Mouse (Mus musculus) forebrain, embryonic 13.5 days (tissue): ENCODE data around the gene Abcc4. TPM values are rescaled to one million over a fixed set of nuclear protein-coding genes. Genes with fewer than 3 reads are reported as not detected.

ENCODE experiments used
- ATAC-seq: fragments of 200-750 bp; cut with Nextera tagmentation; 2 replicates; pipeline ENCODE4 v1.8.0; 2017
- H3K27ac ChIP-seq: fragments of 300-500 bp; sonication (generic); 2 replicates; pipeline ENCODE4 v1.5.1; 2015; ENCODE audit warnings: inconsistent platforms, mild to moderate bottlenecking, moderate library complexity
- H3K27me3 ChIP-seq: fragments of 300-500 bp; sonication (generic); 2 replicates; pipeline ENCODE4 v1.6.1; 2015; ENCODE audit warnings: mild to moderate bottlenecking, inconsistent platforms
- H3K36me3 ChIP-seq: fragments of 300-500 bp; sonication (generic); 2 replicates; pipeline ENCODE4 v1.6.1; 2015; ENCODE audit warnings: mild to moderate bottlenecking, inconsistent platforms; ENCODE audit not compliant: poor library complexity, severe bottlenecking
- H3K4me1 ChIP-seq: fragments of 300-500 bp; sonication (generic); 2 replicates; pipeline ENCODE4 v1.6.1; 2015; ENCODE audit warnings: inconsistent platforms
- H3K4me2 ChIP-seq: fragments of 300-500 bp; sonication (generic); 2 replicates; pipeline ENCODE4 v1.6.1; 2015; ENCODE audit warnings: inconsistent platforms, mild to moderate bottlenecking, moderate library complexity
- H3K4me3 ChIP-seq: fragments of 300-500 bp; sonication (generic); 2 replicates; pipeline ENCODE4 v1.5.1; 2015; ENCODE audit warnings: mild to moderate bottlenecking, inconsistent platforms
- H3K9ac ChIP-seq: fragments of 300-500 bp; sonication (generic); 2 replicates; pipeline ENCODE4 v1.6.1; 2015; ENCODE audit warnings: mild to moderate bottlenecking, inconsistent platforms
- H3K9me3 ChIP-seq: fragments of 300-500 bp; sonication (generic); replicated peaks from 2 replicates; pipeline ENCODE4 v1.6.1; 2016; ENCODE audit warnings: inconsistent platforms
- WGBS: fragments of 180-500 bp; shearing (Covaris S2); methylation state at CpG from one replicate; pipeline ENCODE4 v1.1.7; 2015; 5-methylcytosine and 5-hydroxymethylcytosine counted together
- polyA plus RNA-seq: library from polyadenylated mRNA; unstranded; fragments of >200 nt; fragmentation: Nextera tagmentation; extraction: Ambion mirVana; gene quantifications from 2 replicates; pipeline ENCODE4 v1.2.1, GENCODE M21; 2015

Abcc4 gene
- polyA plus RNA-seq, 1 experiment from 2014 or later, result 1.2 TPM

DNA sequence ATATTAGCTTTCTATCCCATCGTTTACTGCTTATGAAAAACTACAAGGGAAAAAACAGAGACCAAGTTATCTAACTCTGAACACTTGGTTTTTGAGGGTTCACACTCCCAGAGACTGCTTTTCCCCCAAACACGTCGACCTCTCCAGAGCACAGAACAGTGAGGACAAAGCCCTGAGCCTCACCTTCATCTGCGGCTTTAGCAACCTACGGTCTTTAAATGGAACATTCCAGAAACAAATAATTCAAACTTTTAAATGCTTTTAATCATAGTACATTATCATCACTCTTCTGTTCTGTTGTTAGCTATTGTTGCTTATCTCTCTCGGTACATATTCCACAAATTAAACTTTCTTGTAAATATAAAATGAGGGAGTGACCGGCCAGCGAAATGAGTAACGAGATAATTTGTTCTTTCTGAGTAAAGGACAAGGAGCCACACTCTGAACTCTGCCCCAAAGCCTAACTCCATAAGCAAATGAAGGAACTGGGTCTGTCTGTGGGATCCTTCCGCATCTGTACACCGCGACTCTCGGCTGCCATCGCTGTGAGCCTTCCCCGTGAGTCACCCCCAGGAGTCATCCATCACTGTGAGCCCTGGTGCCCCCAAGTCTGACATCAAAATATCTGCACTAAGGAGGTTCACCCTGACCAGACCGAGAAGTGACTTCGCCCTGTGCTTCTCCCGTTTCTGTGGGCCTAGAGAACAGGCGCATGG lies 126.8 kb downstream of the Abcc4 start:
- no peaks in the 10 kb centered on the region for H3K27me3 ChIP-seq
- H3K4me2 ChIP-seq, result no peak overlapping the region
- H3K9ac ChIP-seq, result no peak overlapping the region

DNA sequence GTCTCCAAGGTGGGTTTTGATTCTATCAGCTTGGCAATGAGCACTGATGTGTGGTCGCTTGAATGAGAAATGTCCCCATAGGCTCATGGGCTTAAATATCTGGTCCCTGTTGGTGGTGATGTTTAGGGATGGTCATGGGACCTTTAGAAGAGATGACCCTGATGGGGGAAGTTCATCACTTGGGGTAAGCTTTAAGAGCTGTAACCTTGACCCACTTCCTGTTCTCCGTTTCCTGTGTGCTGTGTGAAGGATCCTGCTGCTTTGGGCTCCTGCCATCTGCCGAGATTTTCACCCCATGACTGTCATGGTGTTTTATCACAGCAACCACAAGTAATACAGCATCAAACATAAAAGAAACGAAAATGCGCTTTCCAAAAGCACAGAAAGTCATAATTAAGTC lies 128.1 kb downstream of the Abcc4 start:
- H3K27me3 ChIP-seq, result no peaks in the 10 kb centered on the region
- no peak overlapping the region for H3K9ac ChIP-seq
- no peaks in the 10 kb centered on the region for H3K9me3 ChIP-seq
- no peak overlapping the region for H3K4me3 ChIP-seq
- no peaks in the 10 kb centered on the region for H3K4me1 ChIP-seq
- no peaks in the 10 kb centered on the region for H3K36me3 ChIP-seq
- no peak overlapping the region for H3K4me2 ChIP-seq
- 92% methylated on average over 5 of the region's 5 CpGs for WGBS
- no peak for ATAC-seq
- no peak overlapping the region for H3K27ac ChIP-seq

More for the DNA sequence above, 126.8 kb downstream of the Abcc4 start:
- Histone ChIP-seq H3K4me1 (no peaks in the 10 kb centered on the region), H3K27ac (no peak overlapping the region), H3K36me3 (no peaks in the 10 kb centered on the region), H3K4me3 (no peak overlapping the region), H3K9me3 (no peaks in the 10 kb centered on the region)
- WGBS, result 93% methylated on average over 19 of the region's 19 CpGs
- no peak for ATAC-seq

DNA sequence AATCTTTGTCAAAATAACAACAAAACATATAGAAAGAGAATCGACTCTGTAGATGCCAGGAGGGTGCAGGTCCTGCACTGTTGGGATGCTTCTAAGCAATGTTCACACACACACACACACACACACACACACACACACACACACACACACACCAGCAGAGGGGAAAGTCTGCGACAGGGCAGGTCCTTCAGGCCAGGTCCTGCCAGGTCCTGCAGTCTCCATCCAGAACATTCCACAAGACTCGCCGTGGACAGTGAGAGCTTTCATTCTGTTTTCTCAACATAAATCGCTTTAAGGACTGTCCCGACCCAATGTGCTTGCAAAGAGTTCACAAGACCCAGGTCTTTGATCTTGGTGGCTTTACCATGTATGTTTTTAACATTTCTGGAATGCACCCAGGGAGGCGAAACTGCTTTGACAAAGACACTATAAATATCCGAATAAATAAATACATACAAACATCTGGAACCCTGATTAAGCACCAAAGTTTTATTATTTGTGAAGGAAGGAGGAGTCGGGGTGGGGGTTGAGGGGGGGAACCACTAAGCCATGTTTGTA lies 133.3 kb downstream of the Abcc4 start:
- 85% methylated on average over 9 of the region's 9 CpGs for WGBS
- no peak overlapping the region for H3K4me3 ChIP-seq
- no peak for ATAC-seq
- H3K27ac ChIP-seq, result no peak overlapping the region
- 0 out of 2 replicates have a peak, but pooled peaks cover 4% of the 10 kb centered on the region for H3K27me3 ChIP-seq
- H3K36me3 ChIP-seq, result no peaks in the 10 kb centered on the region
- no peak overlapping the region for H3K4me2 ChIP-seq
- no peak overlapping the region for H3K9ac ChIP-seq
- no peaks in the 10 kb centered on the region for H3K4me1 ChIP-seq
- no peaks in the 10 kb centered on the region for H3K9me3 ChIP-seq

DNA sequence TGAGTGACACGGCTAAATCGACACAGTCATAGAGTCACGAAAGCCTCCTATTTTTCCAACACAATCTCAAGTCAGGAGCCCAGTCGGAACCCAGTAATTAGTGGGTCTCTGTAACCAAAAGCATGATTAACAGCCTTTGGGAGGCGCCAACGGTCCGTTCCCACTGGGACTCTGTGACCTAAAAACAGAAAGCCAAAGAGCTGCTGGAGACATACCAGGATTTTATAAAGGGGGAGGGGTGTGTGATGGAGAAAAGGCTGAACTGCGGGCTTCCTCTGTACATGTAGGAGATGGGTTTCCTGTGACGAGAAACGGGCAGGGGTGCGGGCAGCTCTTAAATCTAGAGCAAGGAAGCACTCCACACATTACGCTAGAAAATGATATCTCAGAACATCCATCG lies 136.4 kb downstream of the Abcc4 start:
- ATAC-seq, result no peak
- 85% methylated on average over 13 of the region's 13 CpGs for WGBS
- H3K27ac ChIP-seq, result no peak overlapping the region
- H3K9me3 ChIP-seq, result no peaks in the 10 kb centered on the region
- H3K4me3 ChIP-seq, result no peak overlapping the region
- peaks cover 10% of the 10 kb centered on the region; the same call in 1 of the 2 replicates for H3K27me3 ChIP-seq
- H3K36me3 ChIP-seq, result no peaks in the 10 kb centered on the region
- H3K4me2 ChIP-seq, result no peak overlapping the region
- peaks cover 18% of the 10 kb centered on the region for H3K4me1 ChIP-seq
- no peak overlapping the region for H3K9ac ChIP-seq

DNA sequence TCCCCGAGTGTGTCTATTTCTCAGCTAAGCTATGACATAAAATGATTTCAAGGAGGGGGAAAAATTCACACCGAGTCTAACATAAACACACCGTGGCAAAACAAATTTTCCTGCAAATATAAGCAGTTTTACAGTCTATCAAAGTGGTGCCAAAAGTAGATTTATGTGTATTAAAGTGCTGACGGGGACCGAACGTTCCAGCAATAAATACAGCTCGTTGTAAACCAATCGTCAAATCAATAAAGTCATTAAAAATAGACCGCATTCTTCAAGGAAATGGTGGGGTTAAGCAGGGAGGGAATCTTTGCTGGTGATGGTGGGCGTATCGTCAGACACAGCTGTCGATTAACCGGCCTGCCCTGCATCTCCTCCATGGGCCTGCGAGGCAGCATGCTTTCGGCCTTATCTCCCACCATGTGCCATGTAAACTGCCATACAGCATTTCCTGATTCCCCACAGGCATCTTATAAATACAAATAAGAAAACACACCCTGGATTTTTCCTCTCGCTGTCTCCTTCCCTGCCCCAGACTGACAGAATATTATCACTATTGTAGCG lies 137.8 kb downstream of the Abcc4 start:
- no peaks in the 10 kb centered on the region for H3K36me3 ChIP-seq
- no peaks in the 10 kb centered on the region for H3K9me3 ChIP-seq
- no peak overlapping the region for H3K27ac ChIP-seq
- peaks cover 18% of the 10 kb centered on the region; the same call in 1 of the 2 replicates for H3K27me3 ChIP-seq
- no peak for ATAC-seq
- 74% methylated on average over 17 of the region's 17 CpGs for WGBS
- no peak overlapping the region for H3K9ac ChIP-seq
- peaks cover 18% of the 10 kb centered on the region for H3K4me1 ChIP-seq
- no peak overlapping the region for H3K4me2 ChIP-seq
- no peak overlapping the region for H3K4me3 ChIP-seq

DNA sequence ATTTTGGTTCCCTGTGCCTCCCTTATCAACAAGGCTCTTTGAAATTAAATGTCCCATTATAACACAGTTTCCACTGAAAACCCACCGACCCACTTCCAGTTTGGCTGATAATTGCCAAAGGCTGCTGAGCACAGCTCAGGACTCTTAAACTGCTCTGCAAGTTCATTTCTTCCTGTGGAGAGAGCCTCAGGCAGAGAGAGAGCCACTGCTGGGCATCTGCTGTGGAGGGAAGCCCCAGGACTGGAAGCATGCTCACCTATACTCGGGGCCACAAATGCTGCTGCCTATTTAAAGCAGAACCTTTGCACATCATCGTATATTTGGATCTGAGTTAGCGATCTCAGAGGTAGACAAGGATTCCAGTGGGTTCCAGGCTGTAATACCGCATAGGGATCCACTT lies 139.2 kb downstream of the Abcc4 start:
- H3K9ac ChIP-seq, result no peak overlapping the region
- WGBS, result 66% methylated on average over 5 of the region's 5 CpGs
- H3K4me1 ChIP-seq, result peaks cover 18% of the 10 kb centered on the region
- no peaks in the 10 kb centered on the region for H3K36me3 ChIP-seq
- peaks cover 18% of the 10 kb centered on the region; the same call in 1 of the 2 replicates for H3K27me3 ChIP-seq
- H3K9me3 ChIP-seq, result no peaks in the 10 kb centered on the region
- peak overlapping the region; percentile 40 for H3K4me2 ChIP-seq
- peak; percentile 37; the same call in 1 of the 2 replicates for ATAC-seq
- H3K27ac ChIP-seq, result peak overlapping the region; percentile 52
- no peak overlapping the region for H3K4me3 ChIP-seq

DNA sequence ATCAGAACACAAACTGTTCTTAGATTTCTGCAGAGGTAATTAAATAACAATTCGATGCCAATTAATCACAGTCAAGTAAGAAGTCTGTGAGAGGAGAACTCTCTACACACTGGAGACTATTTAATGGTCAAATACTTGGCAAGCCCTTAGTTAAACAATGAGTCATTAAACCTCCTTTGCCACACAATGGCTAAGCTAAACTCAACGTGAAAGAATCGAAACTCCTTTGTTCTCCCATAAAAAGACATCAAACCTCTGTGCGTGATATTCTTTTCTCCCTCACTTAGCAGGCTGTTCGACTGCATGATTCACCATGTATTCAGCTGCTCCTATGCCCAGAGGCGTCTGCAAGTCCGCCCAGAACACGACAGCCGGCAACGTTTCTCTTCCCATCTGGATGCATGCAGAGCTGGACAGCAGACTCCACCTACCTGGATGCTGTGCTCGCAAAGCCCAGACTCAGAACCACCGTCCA lies 139.8 kb downstream of the Abcc4 start:
- Histone ChIP-seq H3K27me3 (peaks cover 16% of the 10 kb centered on the region; the same call in 1 of the 2 replicates), H3K36me3 (no peaks in the 10 kb centered on the region), H3K4me3 (no peak overlapping the region), H3K4me1 (peaks cover 18% of the 10 kb centered on the region), H3K27ac (peak overlapping the region; percentile 52), H3K4me2 (peak overlapping the region; percentile 40), H3K9ac (no peak overlapping the region), H3K9me3 (no peaks in the 10 kb centered on the region)
- peak; percentile 89 for ATAC-seq
- WGBS, result 6% methylated on average over 12 of the region's 12 CpGs

DNA sequence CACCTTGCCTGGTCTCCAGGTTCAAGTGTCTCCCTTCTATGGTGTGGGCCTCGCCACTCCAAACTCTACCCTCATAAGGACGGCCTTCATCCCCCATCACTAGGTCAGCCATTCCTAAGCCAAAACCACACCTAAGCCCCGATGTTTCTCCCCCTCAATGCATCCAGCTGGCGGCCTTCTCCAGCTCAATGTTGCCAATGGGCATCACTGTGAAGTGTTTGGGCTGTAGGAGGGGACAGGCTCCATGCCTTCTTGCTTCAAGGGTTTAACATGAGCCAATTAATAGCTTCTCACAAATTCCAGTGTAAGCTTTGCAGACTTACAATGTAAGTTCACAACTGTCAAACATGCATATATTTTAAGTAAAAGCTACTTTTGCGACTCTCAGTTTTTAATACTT lies 140.3 kb downstream of the Abcc4 start:
- Histone ChIP-seq H3K27me3 (peaks cover 14% of the 10 kb centered on the region; the same call in 1 of the 2 replicates), H3K36me3 (no peaks in the 10 kb centered on the region), H3K9me3 (no peaks in the 10 kb centered on the region), H3K27ac (peak overlapping the region; percentile 2; the same call in 1 of the 2 replicates), H3K4me1 (peaks cover 18% of the 10 kb centered on the region), H3K4me2 (no peak overlapping the region), H3K4me3 (no peak overlapping the region), H3K9ac (no peak overlapping the region)
- WGBS, result 76% methylated on average over 5 of the region's 5 CpGs
- ATAC-seq, result peak; percentile 28; the same call in 1 of the 2 replicates

DNA sequence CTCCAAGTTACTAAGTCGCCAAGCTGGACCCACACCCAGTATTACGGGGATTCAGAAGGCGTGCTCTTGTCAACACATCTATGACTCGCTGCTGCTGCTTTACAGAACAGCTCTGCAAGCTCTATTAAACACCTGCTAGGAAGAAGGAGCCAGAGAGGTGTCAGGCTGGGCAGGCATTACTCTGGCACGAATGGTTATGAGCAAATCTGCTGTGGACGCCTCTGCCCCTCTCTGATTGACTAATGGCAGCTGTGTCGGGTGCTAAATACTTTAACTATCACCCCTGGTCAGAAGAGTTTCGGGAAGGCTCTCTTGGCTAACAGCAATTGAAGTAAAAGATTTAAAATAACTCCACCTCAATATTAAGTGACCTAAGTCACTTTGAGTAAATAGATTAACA lies 142.4 kb downstream of the Abcc4 start:
- Histone ChIP-seq H3K27me3 (peaks cover 14% of the 10 kb centered on the region; the same call in 1 of the 2 replicates), H3K9ac (no peak overlapping the region), H3K4me3 (no peak overlapping the region), H3K36me3 (no peaks in the 10 kb centered on the region), H3K9me3 (no peaks in the 10 kb centered on the region), H3K27ac (no peak overlapping the region), H3K4me2 (no peak overlapping the region), H3K4me1 (peaks cover 18% of the 10 kb centered on the region)
- 84% methylated on average over 8 of the region's 8 CpGs for WGBS
- no peak for ATAC-seq

DNA sequence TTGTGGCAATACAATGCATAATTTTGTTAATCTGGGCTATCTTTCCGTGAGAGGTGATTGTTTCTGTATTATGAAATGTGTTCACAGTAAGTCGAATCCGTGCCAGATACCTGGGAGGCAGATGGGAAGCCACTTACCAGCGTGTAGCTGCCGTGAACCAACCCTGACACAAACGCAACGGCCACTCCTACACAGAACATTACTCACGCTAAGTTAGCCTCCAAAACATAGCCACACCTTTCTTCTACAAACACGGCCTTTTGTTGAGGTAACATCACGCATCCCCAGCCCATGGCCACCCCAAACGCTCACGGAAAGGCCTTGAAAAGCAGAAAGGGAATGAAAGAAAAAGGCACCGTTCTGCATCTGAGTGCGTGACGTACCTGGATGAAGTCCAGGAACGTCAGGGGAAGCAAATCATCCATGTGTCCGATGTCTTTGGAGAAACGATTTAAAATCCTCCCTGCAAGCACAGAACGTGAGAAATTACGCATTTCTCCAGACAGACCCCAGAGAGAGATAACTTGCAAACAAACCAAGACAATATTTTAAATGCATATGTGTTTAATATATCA lies 153.0 kb downstream of the Abcc4 start:
- no peak overlapping the region for H3K4me3 ChIP-seq
- H3K36me3 ChIP-seq, result no peaks in the 10 kb centered on the region
- H3K4me2 ChIP-seq, result peak overlapping the region; percentile 24; the same call in 1 of the 2 replicates
- no peak for ATAC-seq
- H3K27ac ChIP-seq, result no peak overlapping the region
- 56% methylated on average over 20 of the region's 20 CpGs for WGBS
- peaks cover 47% of the 10 kb centered on the region for H3K27me3 ChIP-seq
- H3K9me3 ChIP-seq, result no peaks in the 10 kb centered on the region
- peaks cover 33% of the 10 kb centered on the region for H3K4me1 ChIP-seq
- H3K9ac ChIP-seq, result no peak overlapping the region

DNA sequence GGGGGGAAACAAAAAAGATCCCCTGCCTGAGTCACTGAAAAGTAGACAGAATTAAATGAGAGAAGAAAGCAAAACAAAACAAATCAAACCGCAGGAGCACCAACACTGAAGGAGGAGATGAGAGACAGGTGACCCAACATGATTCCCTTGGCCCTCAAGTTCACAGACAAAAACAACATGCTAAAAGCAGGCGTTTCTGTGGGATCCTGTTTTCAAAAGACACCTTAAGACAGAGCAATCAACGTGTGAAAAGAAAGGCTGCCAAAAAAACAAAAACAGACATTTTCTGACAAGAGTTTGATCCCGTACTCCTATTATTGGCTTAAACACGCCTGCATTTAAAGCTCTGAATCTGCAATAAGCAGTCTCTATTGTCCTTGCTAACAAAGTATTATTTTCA lies 153.6 kb downstream of the Abcc4 start:
- 0 out of 2 replicates have a peak overlapping the region, but pooled peaks have one; percentile 46 for H3K9ac ChIP-seq
- H3K27me3 ChIP-seq, result peaks cover 51% of the 10 kb centered on the region
- 19% methylated on average over 5 of the region's 5 CpGs for WGBS
- ATAC-seq, result no peak
- H3K4me2 ChIP-seq, result peak overlapping the region; percentile 60
- no peak overlapping the region for H3K4me3 ChIP-seq
- no peak overlapping the region for H3K27ac ChIP-seq
- H3K4me1 ChIP-seq, result peaks cover 33% of the 10 kb centered on the region
- H3K9me3 ChIP-seq, result no peaks in the 10 kb centered on the region
- H3K36me3 ChIP-seq, result no peaks in the 10 kb centered on the region

DNA sequence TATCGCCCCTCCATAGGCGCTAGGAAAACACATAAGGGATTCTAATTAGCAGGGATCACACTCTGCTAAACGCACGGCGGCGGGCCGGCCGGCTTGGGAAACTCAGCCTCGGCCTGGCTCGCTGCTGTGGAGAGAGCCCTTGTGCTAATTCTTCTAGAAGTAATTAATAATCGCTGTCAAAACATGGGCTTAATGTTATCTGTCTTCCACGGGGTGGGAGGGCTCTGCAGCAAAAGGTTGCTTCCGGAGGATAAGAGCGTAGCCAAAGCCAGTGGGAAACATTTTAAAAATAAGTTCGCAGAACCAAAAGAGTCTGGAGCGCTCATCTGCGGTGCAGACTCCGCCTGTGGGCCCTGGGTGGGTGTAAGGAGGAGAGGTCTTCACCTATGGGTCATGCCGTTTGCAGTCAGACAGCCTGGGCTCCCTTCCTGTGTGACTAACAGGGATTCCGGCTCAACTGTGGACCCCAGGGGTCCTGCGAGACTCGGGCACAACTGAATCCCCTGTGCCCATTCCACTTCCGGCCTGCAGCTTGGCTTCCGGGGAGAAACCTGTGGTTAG lies 154.2 kb downstream of the Abcc4 start:
- Histone ChIP-seq H3K4me2 (peak overlapping the region; percentile 60), H3K4me1 (peaks cover 33% of the 10 kb centered on the region), H3K36me3 (no peaks in the 10 kb centered on the region), H3K9ac (peak overlapping the region; percentile 46), H3K27me3 (peaks cover 54% of the 10 kb centered on the region), H3K4me3 (peak overlapping the region; percentile 29), H3K27ac (no peak overlapping the region), H3K9me3 (no peaks in the 10 kb centered on the region)
- peak; percentile 79 for ATAC-seq
- 6% methylated on average over 24 of the region's 24 CpGs for WGBS
